Mouse (Mus musculus) hindbrain, embryonic 14.5 days (tissue): ENCODE results near the gene Usp44. TPM values are rescaled to one million over a fixed set of nuclear protein-coding genes. Genes with fewer than 3 reads are reported as not detected.
A peak's percentile ranks its signal among the peaks of the same experiment; 100 is the strongest.
"Not testable (repeated sequence)": the region's sequence is repeated elsewhere in the genome, so short reads cannot be mapped to it uniquely, and the experiment has no call there.

ENCODE experiments used
- ATAC-seq: fragments of 200-750 bp; cut with Nextera tagmentation; 2 replicates; pipeline ENCODE4 v1.8.0; 2017; ENCODE audit warnings: moderate number of reproducible peaks, mild to moderate bottlenecking, moderate TSS enrichment, moderate library complexity; ENCODE audit not compliant: low FRiP score
- DNase-seq: peaks from one replicate; pipeline ENCODE4 v3.0.0-alpha.2; 2015; ENCODE audit warnings: low spot score
- H3K27ac ChIP-seq: fragments of 300-500 bp; sonication (generic); 2 replicates; pipeline ENCODE4 v1.5.1; 2014; ENCODE audit warnings: mild to moderate bottlenecking, moderate library complexity
- H3K27me3 ChIP-seq: fragments of 300-500 bp; sonication (generic); 2 replicates; pipeline ENCODE4 v1.6.1; 2014; ENCODE audit warnings: mild to moderate bottlenecking, low read length, mixed read lengths; ENCODE audit not compliant: control insufficient read depth, insufficient read depth
- H3K36me3 ChIP-seq: fragments of 300-500 bp; sonication (generic); replicated peaks from 2 replicates; pipeline ENCODE4 v1.6.1; 2014; ENCODE audit not compliant: control insufficient read depth, insufficient read depth
- H3K4me1 ChIP-seq: fragments of 300-500 bp; sonication (generic); replicated peaks from 2 replicates; pipeline ENCODE4 v1.6.1; 2014; ENCODE audit warnings: antibody characterized with exemption, low read length, mixed read lengths; ENCODE audit not compliant: control insufficient read depth, insufficient read depth
- H3K4me2 ChIP-seq: fragments of 300-500 bp; sonication (generic); replicated peaks from 2 replicates; pipeline ENCODE4 v1.6.1; 2014; ENCODE audit warnings: mild to moderate bottlenecking, moderate library complexity
- H3K4me3 ChIP-seq: fragments of 300-500 bp; sonication (generic); replicated peaks from 2 replicates; pipeline ENCODE4 v1.5.1; 2014; ENCODE audit warnings: mild to moderate bottlenecking, low read length
- H3K9ac ChIP-seq: fragments of 300-500 bp; sonication (generic); 2 replicates; pipeline ENCODE4 v1.6.1; 2014
- H3K9me3 ChIP-seq: fragments of 300-500 bp; sonication (generic); 2 replicates; pipeline ENCODE4 v1.6.1; 2016; ENCODE audit warnings: low read length; ENCODE audit not compliant: control insufficient read depth
- WGBS: fragments of 180-500 bp; shearing (Covaris S2); extraction: QIAGEN DNeasy Blood & Tissue Kit; methylation state at CpG from one replicate; pipeline ENCODE4 v1.1.7; 2014; 5-methylcytosine and 5-hydroxymethylcytosine counted together
- polyA plus RNA-seq: library from polyadenylated mRNA; unstranded; fragments of >200 nt; fragmentation: Nextera tagmentation; extraction: Ambion mirVana; gene quantifications from 2 replicates; pipeline ENCODE4 v1.2.1, GENCODE M21; 2014

Gene Usp44
- polyA plus RNA-seq, 1 experiment from 2014 or later = 0.17 TPM

DNA sequence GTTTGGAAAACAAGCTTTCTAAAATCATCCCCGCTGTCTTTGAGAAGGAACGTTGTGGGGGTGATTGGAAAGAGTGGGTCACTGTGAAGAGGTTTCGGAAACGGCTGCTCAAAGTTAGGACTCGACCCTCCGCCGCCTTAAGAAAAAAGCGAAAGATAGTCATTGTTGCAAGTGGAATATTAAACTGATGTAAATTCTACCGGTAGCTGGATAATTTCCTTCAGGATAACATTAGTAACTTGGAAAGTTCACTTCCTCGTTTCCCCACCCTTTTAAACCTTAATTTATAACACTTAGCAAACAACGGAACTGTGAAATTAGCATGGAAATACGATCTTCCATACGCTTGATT is 3.0 kb downstream of the Usp44 start:
- Histone ChIP-seq H3K4me2 (peak overlapping the region; percentile 90), H3K36me3 (no peaks in the 10 kb centered on the region), H3K4me3 (peak overlapping the region; percentile 57), H3K4me1 (peaks cover 4% of the 10 kb centered on the region; the same call in 1 of the 2 replicates), H3K27ac (no peak overlapping the region), H3K9ac (peak overlapping the region; percentile 49; the same call in 1 of the 2 replicates), H3K27me3 (peaks cover 49% of the 10 kb centered on the region), H3K9me3 (no peaks in the 10 kb centered on the region)
- WGBS = 3% methylated on average over 13 of the region's 13 CpGs
- DNase-seq (no peak), ATAC-seq (no peak)

DNA sequence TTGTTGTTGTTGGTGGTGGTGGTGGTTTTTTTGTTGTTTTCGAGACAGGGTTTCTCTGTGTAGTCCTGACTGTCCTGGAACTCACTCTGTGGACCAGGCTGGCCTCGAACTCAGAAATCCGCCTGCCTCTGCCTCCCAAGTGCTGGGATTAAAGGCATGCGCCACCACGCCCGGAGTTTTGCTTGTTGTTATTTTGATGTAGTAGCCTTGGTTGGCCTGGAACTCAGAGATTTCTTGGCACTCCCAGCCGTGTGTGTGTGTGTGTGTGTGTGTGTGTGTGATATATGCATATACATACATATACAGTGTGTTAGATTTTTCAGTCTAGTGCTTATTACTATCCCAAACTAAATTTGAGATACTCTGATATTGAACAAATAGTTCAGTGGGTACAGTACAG is 3.8 kb downstream of the Usp44 start:
- WGBS = 93% methylated on average over 7 of the region's 7 CpGs
- H3K27ac ChIP-seq, H3K4me1 ChIP-seq, H3K4me2 ChIP-seq, H3K9me3 ChIP-seq, H3K9ac ChIP-seq, H3K36me3 ChIP-seq, ATAC-seq, H3K4me3 ChIP-seq, DNase-seq: not testable (repeated sequence)
- peaks cover 49% of the 10 kb centered on the region for H3K27me3 ChIP-seq

DNA sequence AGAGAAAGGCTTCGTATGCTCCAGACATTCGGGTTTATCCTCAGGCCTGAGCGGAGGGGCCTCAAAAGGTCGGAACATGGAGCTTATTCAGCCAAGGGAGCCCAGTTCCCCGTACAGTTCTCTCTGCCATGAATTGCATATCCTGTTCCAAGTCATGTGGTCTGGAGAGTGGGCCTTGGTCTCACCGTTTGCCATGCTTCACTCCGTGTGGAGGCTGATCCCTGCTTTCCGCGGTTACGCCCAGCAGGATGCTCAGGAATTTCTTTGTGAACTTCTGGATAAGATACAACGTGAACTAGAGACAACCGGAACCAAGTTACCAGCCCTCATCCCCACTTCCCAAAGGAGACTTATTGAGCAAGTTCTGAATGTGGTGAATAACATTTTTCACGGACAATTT is 15.4 kb downstream of the Usp44 start:
- H3K27ac ChIP-seq = no peak overlapping the region
- no peak for DNase-seq
- H3K9me3 ChIP-seq = peaks cover 14% of the 10 kb centered on the region; the same call in 1 of the 2 replicates
- H3K9ac ChIP-seq = no peak overlapping the region
- no peak for ATAC-seq
- no peaks in the 10 kb centered on the region for H3K4me1 ChIP-seq
- H3K36me3 ChIP-seq = no peaks in the 10 kb centered on the region
- no peaks in the 10 kb centered on the region for H3K27me3 ChIP-seq
- no peak overlapping the region for H3K4me3 ChIP-seq
- no peak overlapping the region for H3K4me2 ChIP-seq
- WGBS = 95% methylated on average over 13 of the region's 13 CpGs

DNA sequence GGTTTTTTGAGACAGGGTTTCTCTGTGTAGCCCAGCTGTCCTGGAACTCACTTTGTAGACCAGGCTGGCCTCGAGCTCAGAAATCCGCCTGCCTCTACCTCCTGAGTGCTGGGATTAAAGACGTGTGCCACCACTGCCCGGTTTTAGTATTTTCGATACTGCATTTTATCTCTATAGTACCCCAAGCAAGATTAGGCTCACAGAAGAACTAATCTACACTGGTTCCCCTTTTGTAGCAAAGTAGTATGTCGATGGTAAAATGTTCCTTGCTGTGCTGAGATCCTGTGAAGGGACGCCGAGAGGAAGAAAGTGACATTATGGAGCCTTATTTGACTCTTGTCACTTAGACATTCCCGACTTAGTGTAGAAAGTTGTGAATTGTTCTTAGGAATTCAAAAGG is 23.8 kb downstream of the Usp44 start:
- 96% methylated on average over 9 of the region's 9 CpGs for WGBS
- Histone ChIP-seq H3K4me2 (no peak overlapping the region), H3K27me3 (no peaks in the 10 kb centered on the region), H3K36me3 (peaks cover 14% of the 10 kb centered on the region), H3K4me3 (no peak overlapping the region), H3K9me3 (no peaks in the 10 kb centered on the region), H3K4me1 (no peaks in the 10 kb centered on the region), H3K27ac (no peak overlapping the region), H3K9ac (no peak overlapping the region)
- DNase-seq (no peak), ATAC-seq (no peak)

DNA sequence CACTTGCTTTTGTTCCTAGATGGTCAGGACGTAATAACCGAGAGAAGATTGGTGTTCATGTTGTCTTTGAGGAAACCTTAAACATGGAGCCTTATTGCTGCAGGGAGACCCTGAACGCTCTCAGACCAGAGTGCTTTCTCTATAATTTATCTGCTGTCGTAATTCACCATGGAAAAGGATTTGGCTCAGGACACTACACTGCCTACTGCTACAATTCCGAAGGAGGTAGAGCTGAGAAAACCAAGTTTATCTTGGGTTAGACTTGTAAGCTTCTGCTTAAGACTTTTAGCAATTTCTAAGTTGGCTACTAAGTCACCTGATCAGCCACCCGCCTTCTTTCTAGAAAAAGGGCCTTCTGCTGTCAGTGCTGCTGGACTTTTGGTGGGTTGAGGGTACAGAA is 24.7 kb downstream of the Usp44 start:
- no peak for DNase-seq
- no peak overlapping the region for H3K9ac ChIP-seq
- H3K27ac ChIP-seq = no peak overlapping the region
- H3K27me3 ChIP-seq = no peaks in the 10 kb centered on the region
- no peak overlapping the region for H3K4me2 ChIP-seq
- peaks cover 24% of the 10 kb centered on the region for H3K36me3 ChIP-seq
- ATAC-seq = no peak
- no peak overlapping the region for H3K4me3 ChIP-seq
- no peaks in the 10 kb centered on the region for H3K4me1 ChIP-seq
- no peaks in the 10 kb centered on the region for H3K9me3 ChIP-seq
- 93% methylated on average over 6 of the region's 6 CpGs for WGBS

DNA sequence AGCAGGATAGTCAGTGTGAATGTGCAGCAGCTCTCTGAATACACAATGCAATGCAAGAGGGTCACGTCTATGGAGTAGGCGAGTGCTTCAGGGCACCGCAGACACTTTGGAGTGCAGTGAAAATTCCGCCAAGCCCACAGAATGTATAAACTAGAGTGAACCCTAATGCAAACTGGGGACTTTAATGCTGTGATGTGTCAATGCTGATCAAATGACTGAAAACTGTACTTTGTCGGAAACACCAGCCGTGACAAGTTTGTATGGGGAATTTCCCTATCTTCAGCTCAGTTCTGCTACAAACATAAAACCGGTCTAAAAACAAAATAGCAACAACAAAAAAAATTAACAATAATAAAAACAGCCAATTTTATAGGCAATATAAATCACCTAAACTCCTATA is 37.0 kb downstream of the Usp44 start:
- Histone ChIP-seq H3K9ac (no peak overlapping the region), H3K4me2 (no peak overlapping the region), H3K27me3 (no peaks in the 10 kb centered on the region), H3K4me1 (no peaks in the 10 kb centered on the region), H3K36me3 (peaks cover 94% of the 10 kb centered on the region), H3K4me3 (no peak overlapping the region), H3K9me3 (no peaks in the 10 kb centered on the region), H3K27ac (no peak overlapping the region)
- DNase-seq (no peak), ATAC-seq (no peak)
- WGBS = 95% methylated on average over 7 of the region's 7 CpGs

DNA sequence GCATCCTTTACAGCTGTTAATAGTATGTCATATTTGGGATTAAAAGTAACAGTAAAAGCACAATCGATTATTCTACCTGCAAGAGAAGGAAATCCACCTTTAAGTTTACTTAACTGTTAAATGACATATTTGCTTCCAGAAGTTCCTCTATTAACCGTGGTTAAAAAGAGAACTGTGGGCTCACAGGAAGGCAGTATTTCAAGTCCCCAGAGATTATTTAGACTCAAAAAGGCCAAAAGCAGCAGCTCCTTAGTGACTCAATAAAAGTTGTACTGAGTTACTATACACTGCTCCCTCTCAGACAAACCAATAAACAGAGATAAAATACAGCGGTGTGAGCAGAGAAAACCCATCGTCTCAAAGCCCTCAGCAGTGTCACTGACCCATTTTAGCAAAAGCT is 37.5 kb downstream of the Usp44 start:
- peaks cover 94% of the 10 kb centered on the region for H3K36me3 ChIP-seq
- no peak overlapping the region for H3K9ac ChIP-seq
- no peak overlapping the region for H3K4me2 ChIP-seq
- WGBS = 95% methylated on average over 4 of the region's 4 CpGs
- H3K4me1 ChIP-seq = no peaks in the 10 kb centered on the region
- H3K27ac ChIP-seq = no peak overlapping the region
- ATAC-seq (no peak), DNase-seq (no peak)
- H3K4me3 ChIP-seq = no peak overlapping the region
- H3K9me3 ChIP-seq = no peaks in the 10 kb centered on the region
- H3K27me3 ChIP-seq = no peaks in the 10 kb centered on the region

DNA sequence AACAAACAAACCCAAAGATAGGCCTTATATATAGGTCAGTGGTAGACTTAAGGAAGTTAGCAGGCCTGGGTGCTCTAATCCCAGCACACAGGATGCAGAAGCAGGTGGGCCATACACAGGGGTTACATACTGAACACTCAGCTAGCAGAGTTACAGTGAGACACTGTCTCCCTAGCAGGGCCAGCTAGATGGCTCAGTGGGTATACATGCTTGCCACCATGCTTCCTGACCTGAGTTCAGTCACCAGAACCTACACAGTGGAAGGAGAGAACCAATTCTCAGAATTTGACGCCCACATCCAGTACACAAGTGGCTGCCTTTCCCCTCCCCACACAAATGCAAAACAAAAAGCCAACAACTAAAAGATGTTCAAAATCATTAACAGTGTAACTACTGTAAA is 45.4 kb downstream of the Usp44 start:
- no peak for ATAC-seq

DNA sequence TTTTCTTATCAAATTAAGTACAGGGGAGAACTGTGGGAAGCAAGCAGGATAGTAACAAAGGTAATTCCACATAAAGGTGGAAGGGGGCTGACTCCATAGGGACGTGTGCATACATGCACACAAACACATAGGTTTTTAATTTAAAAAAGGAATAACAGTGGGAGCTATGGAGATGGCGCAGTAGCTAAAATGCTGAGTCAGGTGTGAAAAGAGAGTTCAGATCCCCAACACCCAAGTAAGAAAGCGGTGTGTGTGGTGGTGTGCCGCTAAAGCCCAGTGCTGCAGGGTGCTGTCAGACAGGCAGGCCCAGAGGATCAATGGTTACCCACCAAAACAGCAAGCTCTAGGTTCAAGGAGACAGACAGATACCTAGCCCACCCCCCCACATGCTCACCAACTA is 47.4 kb downstream of the Usp44 start:
- no peaks in the 10 kb centered on the region for H3K9me3 ChIP-seq
- no peak overlapping the region for H3K9ac ChIP-seq
- DNase-seq (no peak), ATAC-seq (no peak)
- no peak overlapping the region for H3K27ac ChIP-seq
- H3K27me3 ChIP-seq = no peaks in the 10 kb centered on the region
- no peak overlapping the region for H3K4me3 ChIP-seq
- H3K4me1 ChIP-seq = no peaks in the 10 kb centered on the region
- no peak overlapping the region for H3K4me2 ChIP-seq
- peaks cover 53% of the 10 kb centered on the region for H3K36me3 ChIP-seq
- over 99% methylated on average over 4 of the region's 4 CpGs for WGBS

More for the DNA sequence above, 45.4 kb downstream of the Usp44 start:
- H3K4me1 ChIP-seq = no peaks in the 10 kb centered on the region
- no peak overlapping the region for H3K27ac ChIP-seq
- no peak overlapping the region for H3K9ac ChIP-seq
- WGBS = 97% methylated on average over 1 of the region's 1 CpGs
- H3K4me2 ChIP-seq = no peak overlapping the region
- H3K9me3 ChIP-seq = no peaks in the 10 kb centered on the region
- no peak for DNase-seq
- peaks cover 61% of the 10 kb centered on the region for H3K36me3 ChIP-seq
- no peaks in the 10 kb centered on the region for H3K27me3 ChIP-seq
- no peak overlapping the region for H3K4me3 ChIP-seq

DNA sequence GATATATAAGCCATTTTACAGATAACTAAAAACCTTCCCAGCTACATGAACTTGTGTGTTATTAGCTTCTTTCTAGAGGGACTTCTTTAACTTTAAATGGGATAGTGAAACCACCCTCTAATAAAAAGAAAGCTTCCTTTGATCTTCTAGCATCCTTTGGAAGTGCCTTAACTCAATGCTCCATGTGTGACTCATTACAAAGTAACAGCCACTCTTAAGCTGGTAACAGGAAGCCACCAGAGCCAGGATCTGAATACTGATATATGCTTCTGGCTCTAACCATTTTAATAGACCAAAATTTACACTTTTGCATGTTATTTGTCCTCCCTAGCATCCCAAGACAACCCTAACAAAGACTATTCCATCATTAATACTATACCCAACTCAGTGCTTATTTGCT is 50.6 kb downstream of the Usp44 start:
- no peaks in the 10 kb centered on the region for H3K27me3 ChIP-seq
- H3K9me3 ChIP-seq = no peaks in the 10 kb centered on the region
- H3K4me2 ChIP-seq = no peak overlapping the region
- peaks cover 63% of the 10 kb centered on the region for H3K36me3 ChIP-seq
- no peak overlapping the region for H3K9ac ChIP-seq
- DNase-seq (no peak), ATAC-seq (no peak)
- H3K4me3 ChIP-seq = no peak overlapping the region
- no peak overlapping the region for H3K27ac ChIP-seq
- no peaks in the 10 kb centered on the region for H3K4me1 ChIP-seq
